Mouse (Mus musculus): ENCODE data around the gene Stk38. TPM values are rescaled to one million over a fixed set of nuclear protein-coding genes. Genes with fewer than 3 reads are reported as not detected.

Gene Stk38
- total and polyA plus RNA-seq, 3 experiments, result 29.0 to 56.4 (median 56.0) TPM

DNA sequence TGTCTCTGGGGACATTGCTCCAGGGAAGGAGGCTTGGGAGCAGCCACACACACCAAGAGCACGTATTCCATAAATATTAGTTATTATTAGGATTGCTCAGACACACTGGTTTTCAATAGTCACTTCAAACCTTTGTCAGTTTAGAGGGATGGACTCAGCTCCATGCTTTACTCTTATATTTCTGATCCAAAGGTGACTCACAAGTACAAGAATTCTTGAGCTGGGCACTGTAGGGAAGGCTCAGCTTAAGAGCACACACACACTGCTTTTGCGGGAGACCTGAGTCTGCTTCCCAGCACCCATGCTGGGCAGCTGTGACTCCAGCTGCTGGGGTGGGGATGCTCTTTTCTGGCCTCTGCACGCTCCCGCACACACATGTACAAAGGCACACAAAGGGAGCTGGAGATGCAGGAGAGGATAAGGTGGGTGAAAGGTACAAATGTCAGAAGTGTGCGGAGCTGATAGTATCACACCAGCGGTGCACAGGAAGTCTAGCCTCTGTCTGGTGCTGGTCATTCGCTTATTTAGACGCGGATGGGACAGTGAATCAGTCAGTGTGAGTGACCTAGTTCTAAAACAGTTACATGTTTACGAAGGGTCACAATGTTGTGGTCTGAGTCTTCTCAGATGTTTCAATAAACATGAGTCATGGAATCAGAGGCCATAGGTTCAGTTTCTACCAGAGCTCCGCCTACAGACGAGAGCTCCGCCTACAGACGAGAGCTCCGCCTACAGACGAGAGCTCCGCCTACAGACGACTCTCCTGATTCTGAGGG lies 76.2 kb downstream of the Stk38 start:
- Histone ChIP-seq H3K27me3 (replicated peaks) (no peaks in the 10 kb centered on the region), H3K4me1 (ENCODE audit: control insufficient read depth in 1 of 2, insufficient read depth in 2 of 2) (peaks cover 7 to 9% of the 10 kb centered on the region in 2 experiments), H3K27ac (ENCODE audit: insufficient read depth, low read depth) (no peak overlapping the region), H3K79me2 (replicated peaks; ENCODE audit: control insufficient read depth, extremely low read depth, insufficient read depth, poor library complexity, severe bottlenecking) (no peaks in the 10 kb centered on the region), H3K4me2 (ENCODE audit: insufficient read depth, low read depth, poor library complexity, severe bottlenecking) (no peak overlapping the region), H3K9me3 (replicated peaks; ENCODE audit: low read length) (peaks cover under 1% of the 10 kb centered on the region), H3K9ac (ENCODE audit: insufficient read depth, low read depth) (no peak overlapping the region), H3K36me3 (replicated peaks in 1 of 2; ENCODE audit: control insufficient read depth in 1 of 2, insufficient read depth in 1 of 2, low read length in 1 of 2) (no peaks in the 10 kb centered on the region), H3K4me3 (replicated peaks in 1 of 3; ENCODE audit: low read depth in 2 of 3, low read length in 2 of 3, poor library complexity in 1 of 3) (no peak overlapping the region)
- DNase-seq (ENCODE audit: extremely low read depth), result no peak
- in situ Hi-C loops (cut with MboI; ENCODE audit: low pct_ligation_motif_present, low pct_unique_long_range_greater_than_20kb, low sequenced_read_pairs) (no loop called here), dilution Hi-C loops (cut with MboI; ENCODE audit: extremely low pct_ligation_motif_present, extremely low pct_unique_long_range_greater_than_20kb, low sequenced_read_pairs) (no loop called here)
- no peak for TF ChIP-seq GABPA (IDR thresholded peaks at IDR 0.05; ENCODE audit: insufficient replicate concordance, low read depth, low read length)
- TF ChIP-seq UBTF (IDR thresholded peaks at IDR 0.05; ENCODE audit: low read depth, low read length), result no peak
- TF ChIP-seq ZKSCAN1 (IDR thresholded peaks at IDR 0.05; ENCODE audit: borderline replicate concordance, low read depth, low read length), result no peak
- no peak for TF ChIP-seq USF2 (conservative IDR thresholded peaks at IDR 0.05; ENCODE audit: low read depth, low read length)
- no peak for TF ChIP-seq BHLHE40 (IDR thresholded peaks at IDR 0.05; ENCODE audit: low read depth, low read length)
- no peak for TF ChIP-seq ZC3H11A (IDR thresholded peaks at IDR 0.05; ENCODE audit: low read depth, low read length)
- no peak for TF ChIP-seq USF1 (IDR thresholded peaks at IDR 0.05; ENCODE audit: low read depth, low read length)
- no peak for TF ChIP-seq MEF2A (IDR thresholded peaks at IDR 0.05; ENCODE audit: borderline replicate concordance, low read depth, low read length)
- no peak for TF ChIP-seq CHD1 (IDR thresholded peaks at IDR 0.05; ENCODE audit: low read depth, low read length)
- TF ChIP-seq SIN3A (IDR thresholded peaks at IDR 0.05; ENCODE audit: low read length), result no peak
- TF ChIP-seq EP300 (IDR thresholded peaks at IDR 0.05; ENCODE audit: low read length), result no peak
- TF ChIP-seq PAX5 (IDR thresholded peaks at IDR 0.05; ENCODE audit: low read length), result no peak

DNA sequence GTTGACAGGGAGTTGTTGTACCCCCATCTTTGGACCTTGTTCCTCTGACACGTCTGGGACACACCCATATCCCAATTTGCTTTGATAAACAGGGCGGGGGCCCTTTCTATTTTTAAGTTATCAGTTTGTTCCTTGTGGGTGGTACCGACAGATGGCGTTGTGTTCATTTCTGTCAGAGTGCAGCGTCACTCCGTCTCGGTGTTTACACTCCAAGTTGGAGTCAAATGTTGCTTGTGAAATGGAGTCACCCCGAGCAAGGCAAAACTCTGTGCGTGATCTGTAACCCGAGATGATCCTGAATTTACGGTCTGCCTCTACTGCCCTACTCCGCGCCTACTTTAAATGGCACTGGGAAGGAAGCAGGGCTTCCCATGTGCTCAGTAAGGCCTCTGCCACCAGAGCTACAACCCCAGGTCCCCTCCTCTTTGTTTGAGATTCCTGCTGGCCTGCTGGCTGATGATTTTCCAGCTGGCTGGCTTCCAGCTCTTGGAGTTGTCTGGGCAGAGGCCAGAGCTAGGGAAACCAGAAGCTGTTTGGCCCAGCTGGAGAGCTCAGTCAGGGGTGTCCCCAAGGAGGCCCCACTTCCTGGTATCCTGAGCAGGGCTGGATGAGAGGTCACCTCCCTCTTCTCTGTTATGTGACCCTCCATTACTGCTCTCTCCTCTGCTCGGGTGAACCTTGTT lies 77.3 kb downstream of the Stk38 start:
- H3K27ac ChIP-seq (ENCODE audit: insufficient read depth, low read depth), result no peak overlapping the region
- DNase-seq (ENCODE audit: extremely low read depth), result no peak
- no peak overlapping the region for H3K9ac ChIP-seq (ENCODE audit: insufficient read depth, low read depth)
- H3K27me3 ChIP-seq (replicated peaks), result no peaks in the 10 kb centered on the region
- H3K4me1 ChIP-seq (ENCODE audit: control insufficient read depth in 1 of 2, insufficient read depth in 2 of 2), result peaks cover 10 to 20% of the 10 kb centered on the region in 2 experiments
- no peaks in the 10 kb centered on the region for H3K36me3 ChIP-seq (replicated peaks in 1 of 2; ENCODE audit: control insufficient read depth in 1 of 2, insufficient read depth in 1 of 2, low read length in 1 of 2)
- no peak overlapping the region for H3K4me3 ChIP-seq (replicated peaks in 1 of 3; ENCODE audit: low read depth in 2 of 3, low read length in 2 of 3, poor library complexity in 1 of 3)
- no peaks in the 10 kb centered on the region for H3K79me2 ChIP-seq (replicated peaks; ENCODE audit: control insufficient read depth, extremely low read depth, insufficient read depth, poor library complexity, severe bottlenecking)
- H3K9me3 ChIP-seq (replicated peaks; ENCODE audit: low read length), result no peaks in the 10 kb centered on the region
- dilution Hi-C loops (cut with MboI; ENCODE audit: extremely low pct_ligation_motif_present, extremely low pct_unique_long_range_greater_than_20kb, low sequenced_read_pairs) (no loop called here), in situ Hi-C loops (cut with MboI; ENCODE audit: low pct_ligation_motif_present, low pct_unique_long_range_greater_than_20kb, low sequenced_read_pairs) (no loop called here)
- H3K4me2 ChIP-seq (ENCODE audit: insufficient read depth, low read depth, poor library complexity, severe bottlenecking), result no peak overlapping the region
- peak; percentile 62; the same call in 1 of the 2 replicates for TF ChIP-seq MAZ (IDR thresholded peaks at IDR 0.05; ENCODE audit: low read depth, low read length)
- peak; percentile 46 for TF ChIP-seq SMC3 (IDR thresholded peaks at IDR 0.05; ENCODE audit: low read depth, low read length)
- TF ChIP-seq RAD21 (IDR thresholded peaks at IDR 0.05; ENCODE audit: low read depth, low read length), result peak; percentile 50
- peak; percentile 52 for TF ChIP-seq ZKSCAN1 (IDR thresholded peaks at IDR 0.05; ENCODE audit: borderline replicate concordance, low read depth, low read length)
- no peak for TF ChIP-seq PAX5 (IDR thresholded peaks at IDR 0.05; ENCODE audit: low read length)
- TF ChIP-seq IRF4 (IDR thresholded peaks at IDR 0.05; ENCODE audit: low read depth, low read length), result 0 out of 2 replicates have a peak, but pooled peaks have one; percentile 10
- TF ChIP-seq SIN3A (IDR thresholded peaks at IDR 0.05; ENCODE audit: low read length), result peak; percentile 46; the same call in 1 of the 2 replicates
- TF ChIP-seq JUN (IDR thresholded peaks at IDR 0.05; ENCODE audit: insufficient read depth, low read depth, low read length), result no peak
- no peak for TF ChIP-seq KAT2A (IDR thresholded peaks at IDR 0.05; ENCODE audit: insufficient replicate concordance, low read length)
- peak in 1 of 2 experiments; percentile 68; a peak in 2 of 4 replicates for TF ChIP-seq CTCF (conservative IDR thresholded peaks at IDR 0.05 in 1 of 2, IDR thresholded peaks at IDR 0.05 in 1 of 2; ENCODE audit: low read depth in 2 of 2, low read length in 2 of 2)
- TF ChIP-seq MYC (IDR thresholded peaks at IDR 0.05; ENCODE audit: low read depth, low read length), result 0 out of 2 replicates have a peak, but pooled peaks have one; percentile 11
- no peak for TF ChIP-seq ZMIZ1 (IDR thresholded peaks at IDR 0.05; ENCODE audit: low read depth, low read length)

All from CH12.LX (cell line).